Mouse (Mus musculus) midbrain, embryonic 12.5 days (tissue): ENCODE data around the gene Fbxo46. TPM values are rescaled to one million over a fixed set of nuclear protein-coding genes. Genes with fewer than 3 reads are reported as not detected.

Experiments used
- ATAC-seq: fragments of 200-750 bp; cut with Nextera tagmentation; 2 replicates; pipeline ENCODE4 v1.8.0; 2017; ENCODE audit warnings: low read depth, moderate TSS enrichment, moderate library complexity; ENCODE audit not compliant: low FRiP score
- H3K27ac ChIP-seq: fragments of 300-500 bp; sonication (generic); replicated peaks from 2 replicates; pipeline ENCODE4 v1.5.1; 2016; ENCODE audit warnings: mild to moderate bottlenecking
- H3K27me3 ChIP-seq: fragments of 300-500 bp; sonication (generic); 2 replicates; pipeline ENCODE4 v1.6.1; 2016; ENCODE audit warnings: mild to moderate bottlenecking
- H3K36me3 ChIP-seq: fragments of 300-500 bp; sonication (generic); 2 replicates; pipeline ENCODE4 v1.6.1; 2016
- H3K4me1 ChIP-seq: fragments of 300-500 bp; sonication (generic); 2 replicates; pipeline ENCODE4 v1.6.1; 2016
- H3K4me2 ChIP-seq: fragments of 300-500 bp; sonication (generic); replicated peaks from 2 replicates; pipeline ENCODE4 v1.6.1; 2016; ENCODE audit warnings: mild to moderate bottlenecking, moderate library complexity
- H3K4me3 ChIP-seq: fragments of 300-500 bp; sonication (generic); 2 replicates; pipeline ENCODE4 v1.5.1; 2016; ENCODE audit warnings: mild to moderate bottlenecking
- H3K9ac ChIP-seq: fragments of 300-500 bp; sonication (generic); replicated peaks from 2 replicates; pipeline ENCODE4 v1.6.1; 2016; ENCODE audit warnings: mild to moderate bottlenecking, moderate library complexity
- H3K9me3 ChIP-seq: fragments of 300-500 bp; sonication (generic); 2 replicates; pipeline ENCODE4 v1.6.1; 2016; ENCODE audit warnings: mild to moderate bottlenecking
- WGBS: fragments of 180-500 bp; shearing (Covaris S2); methylation state at CpG from one replicate; pipeline ENCODE4 v1.1.7; 2016; 5-methylcytosine and 5-hydroxymethylcytosine counted together
- polyA plus RNA-seq: library from polyadenylated mRNA; unstranded; fragments of >200 nt; fragmentation: Nextera tagmentation; extraction: Ambion mirVana; gene quantifications from 2 replicates; pipeline ENCODE4 v1.2.1, GENCODE M21; 2016

Fbxo46 gene
- polyA plus RNA-seq, 1 experiment from 2014 or later: 20.6 TPM

DNA sequence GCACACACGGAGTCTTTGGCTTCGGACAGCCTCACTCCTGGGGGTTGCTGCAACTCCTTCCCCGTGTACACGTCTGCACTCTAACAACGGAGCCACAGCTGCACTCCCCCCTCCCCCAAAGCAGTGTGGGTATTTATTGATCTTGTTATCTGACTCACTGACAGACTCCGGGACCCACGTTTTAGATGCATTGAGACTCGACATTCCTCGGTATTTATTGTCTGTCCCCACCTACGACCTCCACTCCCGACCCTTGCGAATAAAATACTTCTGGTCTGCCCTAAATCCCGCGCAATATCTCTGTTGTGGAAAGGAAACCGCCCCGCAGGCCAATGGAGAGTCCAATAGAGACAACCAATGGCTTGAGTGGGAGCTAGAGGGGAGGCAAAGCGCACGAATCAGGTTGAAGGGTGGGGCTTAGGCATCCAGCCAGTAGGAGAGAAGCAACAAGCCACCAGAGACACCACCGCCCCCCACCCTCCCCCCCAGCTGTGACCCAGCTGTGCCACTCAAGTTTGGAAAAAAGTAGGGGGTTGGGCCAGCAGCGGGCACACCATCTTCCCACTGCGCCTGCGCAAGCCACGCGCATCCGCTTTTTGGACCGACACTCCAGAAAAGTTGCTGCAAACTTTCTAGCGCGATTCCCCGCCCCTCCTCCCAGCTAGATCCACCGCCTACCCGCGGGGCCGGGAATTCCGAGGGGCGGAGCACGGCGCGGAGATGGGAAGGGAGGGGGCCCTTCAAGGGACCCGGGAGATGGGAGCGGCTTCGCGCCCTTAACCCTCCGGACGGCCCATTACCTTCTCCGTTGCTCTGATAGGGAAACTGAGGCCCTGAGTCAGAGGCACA, 25.9 kb upstream of the Fbxo46 start:
- Histone ChIP-seq H3K4me1 (peaks cover 55% of the 10 kb centered on the region), H3K36me3 (peaks cover 26% of the 10 kb centered on the region)

DNA sequence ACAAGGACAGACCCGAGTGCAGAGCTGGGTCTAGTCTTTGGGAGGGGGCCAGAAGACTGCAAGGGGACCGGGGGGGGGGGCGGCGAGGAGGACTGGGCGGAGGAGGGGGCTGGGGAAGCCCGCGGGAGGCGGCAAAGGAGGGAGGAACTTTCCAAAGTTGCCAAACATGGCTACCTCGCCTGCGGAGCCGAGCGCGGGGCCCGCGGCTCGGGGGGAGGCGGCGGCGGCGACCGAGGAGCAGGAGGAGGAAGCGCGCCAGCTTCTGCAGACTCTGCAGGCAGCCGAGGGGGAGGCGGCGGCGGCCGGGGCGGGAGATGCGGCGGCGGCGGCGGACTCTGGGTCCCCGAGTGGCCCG, 25.2 kb upstream of the Fbxo46 start, which contains the start of gene Six5:
Gene Six5, plus strand, starts transcription at position 124 of the 355 bp plus-strand sequence.
- WGBS: 1% methylated on average over 23 of the region's 36 CpGs
- H3K9me3 ChIP-seq: no peaks in the 10 kb centered on the region
- peaks cover 26% of the 10 kb centered on the region for H3K36me3 ChIP-seq
- H3K4me3 ChIP-seq: peak within 1 kb of the TSS; percentile 72
- H3K9ac ChIP-seq: peak within 1 kb of the TSS; percentile 85
- peaks cover 35% of the 10 kb centered on the region for H3K27me3 ChIP-seq
- no peak for ATAC-seq
- H3K4me2 ChIP-seq: peak within 1 kb of the TSS; percentile 98
- peaks cover 55% of the 10 kb centered on the region for H3K4me1 ChIP-seq
- peak within 1 kb of the TSS; percentile 91 for H3K27ac ChIP-seq

More for the DNA sequence above, 25.9 kb upstream of the Fbxo46 start:
- Histone ChIP-seq H3K9me3 (no peaks in the 10 kb centered on the region), H3K4me3 (peak overlapping the region; percentile 72), H3K27me3 (peaks cover 35% of the 10 kb centered on the region), H3K4me2 (peak overlapping the region; percentile 98), H3K27ac (peak overlapping the region; percentile 91), H3K9ac (peak overlapping the region; percentile 85)
- under 1% methylated on average over 45 of the region's 45 CpGs for WGBS
- ATAC-seq: peak; percentile 79

DNA sequence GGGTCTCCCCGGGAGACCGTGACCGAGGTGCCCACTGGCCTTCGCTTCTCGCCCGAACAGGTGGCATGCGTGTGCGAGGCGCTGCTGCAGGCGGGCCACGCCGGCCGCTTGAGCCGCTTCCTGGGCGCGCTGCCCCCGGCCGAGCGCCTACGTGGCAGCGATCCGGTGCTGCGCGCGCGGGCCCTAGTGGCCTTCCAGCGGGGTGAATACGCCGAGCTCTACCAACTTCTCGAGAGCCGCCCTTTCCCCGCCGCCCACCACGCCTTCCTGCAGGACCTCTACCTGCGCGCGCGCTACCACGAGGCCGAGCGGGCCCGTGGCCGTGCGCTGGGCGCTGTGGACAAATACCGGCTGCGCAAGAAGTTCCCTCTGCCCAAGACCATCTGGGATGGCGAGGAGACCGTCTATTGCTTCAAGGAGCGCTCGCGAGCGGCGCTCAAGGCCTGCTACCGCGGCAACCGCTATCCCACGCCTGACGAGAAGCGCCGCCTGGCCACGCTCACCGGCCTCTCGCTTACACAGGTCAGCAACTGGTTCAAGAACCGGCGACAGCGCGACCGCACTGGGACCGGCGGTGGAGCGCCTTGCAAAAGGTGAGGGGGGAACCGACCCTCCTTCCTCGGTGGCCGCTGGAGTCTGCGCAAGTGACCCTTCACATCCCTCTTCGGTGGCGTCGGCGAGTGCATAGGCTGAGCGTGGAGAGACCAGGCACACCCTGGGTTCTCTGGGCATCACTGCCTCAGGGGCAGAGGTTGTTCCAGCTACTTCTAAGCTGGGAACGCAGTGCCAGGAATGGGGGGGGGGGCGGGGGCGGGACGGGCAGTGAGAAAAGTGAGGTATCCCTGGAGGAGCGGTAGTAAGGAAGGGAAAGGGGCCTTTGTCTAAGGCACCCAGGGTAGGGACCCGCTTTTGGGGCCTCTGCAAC, 24.6 kb upstream of the Fbxo46 start:
- Histone ChIP-seq H3K4me1 (peaks cover 55% of the 10 kb centered on the region), H3K27me3 (peaks cover 33% of the 10 kb centered on the region), H3K9me3 (no peaks in the 10 kb centered on the region), H3K9ac (peak overlapping the region; percentile 85), H3K4me3 (peak overlapping the region; percentile 72), H3K4me2 (peak overlapping the region; percentile 98), H3K27ac (peak overlapping the region; percentile 91), H3K36me3 (peaks cover 22% of the 10 kb centered on the region)
- under 1% methylated on average over 66 of the region's 87 CpGs for WGBS
- ATAC-seq: no peak

DNA sequence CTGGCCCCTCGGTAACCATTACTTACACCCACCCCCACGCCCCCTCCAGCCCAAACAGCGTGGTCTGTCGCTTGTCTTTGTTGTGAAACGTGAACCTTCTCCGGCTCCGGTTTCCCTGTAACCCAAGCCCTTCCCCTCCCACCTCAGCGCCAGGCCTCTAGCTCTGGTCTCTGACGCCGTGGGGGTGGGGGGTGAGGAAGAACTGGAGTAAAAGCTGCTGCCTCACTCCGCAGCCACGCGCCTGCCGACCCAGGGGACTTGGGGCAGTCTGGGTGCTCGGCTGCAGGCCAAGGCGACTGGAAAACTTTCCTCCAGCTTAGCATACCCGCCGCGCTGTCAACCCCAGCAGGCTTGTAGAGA, 23.9 kb upstream of the Fbxo46 start:
- Histone ChIP-seq H3K36me3 (peaks cover 16% of the 10 kb centered on the region), H3K27ac (peak overlapping the region; percentile 91), H3K4me2 (peak overlapping the region; percentile 98), H3K4me3 (peak overlapping the region; percentile 72), H3K9me3 (no peaks in the 10 kb centered on the region), H3K4me1 (peaks cover 55% of the 10 kb centered on the region), H3K27me3 (peaks cover 27% of the 10 kb centered on the region), H3K9ac (peak overlapping the region; percentile 85)
- WGBS: 0% methylated on average over 19 of the region's 19 CpGs
- ATAC-seq: no peak

DNA sequence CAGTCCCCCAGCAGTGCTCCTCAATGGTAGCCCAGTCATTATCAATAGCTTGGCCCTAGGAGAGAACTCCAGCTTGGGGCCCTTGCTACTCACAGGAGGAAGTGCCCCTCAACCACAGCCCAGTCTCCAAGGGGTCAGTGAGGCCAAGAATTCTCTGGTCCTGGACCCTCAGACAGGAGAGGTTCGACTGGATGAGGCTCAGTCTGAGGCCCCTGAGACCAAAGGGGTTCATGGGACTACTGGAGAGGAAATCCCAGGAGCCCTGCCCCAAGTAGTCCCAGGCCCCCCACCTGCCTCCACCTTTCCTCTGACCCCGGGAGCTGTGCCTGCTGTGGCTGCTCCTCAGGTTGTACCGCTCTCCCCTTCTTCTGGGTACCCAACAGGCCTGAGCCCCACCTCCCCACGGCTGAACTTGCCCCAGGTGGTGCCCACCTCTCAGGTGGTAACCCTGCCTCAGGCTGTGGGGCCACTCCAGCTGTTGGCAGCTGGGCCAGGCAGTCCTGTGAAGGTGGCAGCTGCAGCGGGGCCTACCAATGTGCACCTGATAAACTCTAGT, 23.2 kb upstream of the Fbxo46 start:
- Histone ChIP-seq H3K4me2 (peak overlapping the region; percentile 98), H3K9ac (peak overlapping the region; percentile 85), H3K36me3 (peaks cover 9% of the 10 kb centered on the region), H3K27me3 (peaks cover 19% of the 10 kb centered on the region), H3K27ac (0 out of 2 replicates have a peak overlapping the region, but pooled peaks have one; percentile 25), H3K9me3 (no peaks in the 10 kb centered on the region), H3K4me1 (peaks cover 53% of the 10 kb centered on the region), H3K4me3 (peak overlapping the region; percentile 72)
- 60% methylated on average over 5 of the region's 5 CpGs for WGBS
- ATAC-seq: no peak

DNA sequence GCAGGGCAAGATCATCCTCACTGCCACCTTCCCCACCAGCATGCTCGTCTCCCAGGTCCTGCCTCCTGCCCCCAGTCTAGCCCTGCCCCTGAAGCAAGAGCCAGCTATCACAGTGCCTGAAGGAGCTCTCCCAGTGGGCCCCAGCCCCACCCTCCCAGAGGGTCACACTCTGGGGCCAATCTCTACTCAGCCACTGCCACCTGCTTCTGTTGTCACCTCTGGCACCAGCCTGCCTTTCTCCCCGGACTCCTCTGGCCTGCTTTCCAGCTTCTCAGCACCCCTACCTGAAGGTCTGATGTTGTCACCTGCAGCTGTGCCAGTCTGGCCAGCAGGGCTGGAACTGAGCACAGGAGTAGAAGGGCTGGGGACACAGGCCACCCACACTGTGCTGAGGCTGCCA, 22.4 kb upstream of the Fbxo46 start:
- Histone ChIP-seq H3K9ac (no peak overlapping the region), H3K27ac (no peak overlapping the region), H3K4me1 (peaks cover 46% of the 10 kb centered on the region), H3K36me3 (peaks cover 5% of the 10 kb centered on the region; the same call in 1 of the 2 replicates), H3K27me3 (peaks cover 12% of the 10 kb centered on the region; the same call in 1 of the 2 replicates), H3K4me3 (no peak overlapping the region), H3K4me2 (no peak overlapping the region), H3K9me3 (no peaks in the 10 kb centered on the region)
- 73% methylated on average over 2 of the region's 2 CpGs for WGBS
- no peak for ATAC-seq

DNA sequence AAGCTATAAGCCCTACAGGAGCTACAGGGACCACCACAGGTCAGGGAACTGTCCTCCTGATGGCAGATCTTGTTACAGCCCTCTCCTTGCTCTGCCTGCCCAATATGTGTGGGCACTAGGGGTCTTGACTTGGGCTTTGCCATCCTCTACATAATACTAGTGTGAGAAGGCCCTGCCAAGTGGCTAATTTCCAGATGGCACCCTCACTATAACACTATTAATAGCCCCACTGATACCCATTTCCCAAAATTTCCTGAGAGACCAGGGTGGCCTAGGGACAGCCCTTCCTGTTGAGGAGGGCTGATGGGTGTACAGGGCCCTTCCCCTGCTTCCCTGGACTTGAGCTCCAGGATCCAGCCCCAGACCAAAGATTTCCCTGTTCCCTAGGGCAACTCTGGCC, 21.8 kb upstream of the Fbxo46 start:
- Histone ChIP-seq H3K36me3 (peaks cover 5% of the 10 kb centered on the region; the same call in 1 of the 2 replicates), H3K4me2 (no peak overlapping the region), H3K9me3 (no peaks in the 10 kb centered on the region), H3K9ac (no peak overlapping the region), H3K4me3 (no peak overlapping the region), H3K27me3 (peaks cover 12% of the 10 kb centered on the region; the same call in 1 of the 2 replicates), H3K27ac (no peak overlapping the region), H3K4me1 (peaks cover 40% of the 10 kb centered on the region)
- ATAC-seq: no peak

DNA sequence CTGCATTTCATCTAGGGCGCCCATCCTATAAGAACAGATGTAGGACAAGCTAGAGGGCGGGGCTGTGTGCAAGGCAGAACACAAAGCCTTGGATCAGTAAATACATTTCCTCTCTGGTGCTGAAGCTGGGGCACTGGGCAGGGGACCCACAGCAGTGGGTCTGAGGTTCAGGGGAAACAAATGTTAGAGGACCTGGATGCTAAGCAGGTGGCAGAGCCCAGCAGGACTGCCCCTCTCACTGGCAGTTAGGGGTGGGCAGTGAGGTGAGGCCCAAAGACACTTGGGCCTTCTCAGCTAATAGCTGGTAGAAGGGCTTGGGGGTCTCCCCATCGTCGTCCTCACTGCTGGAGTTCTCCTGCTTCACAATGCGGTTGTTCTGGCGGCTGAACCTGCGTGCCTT, 20.8 kb upstream of the Fbxo46 start:
- Histone ChIP-seq H3K4me1 (peaks cover 31% of the 10 kb centered on the region), H3K4me2 (no peak overlapping the region), H3K9ac (no peak overlapping the region), H3K9me3 (no peaks in the 10 kb centered on the region), H3K36me3 (peaks cover 5% of the 10 kb centered on the region; the same call in 1 of the 2 replicates), H3K27me3 (peaks cover 12% of the 10 kb centered on the region; the same call in 1 of the 2 replicates), H3K4me3 (no peak overlapping the region), H3K27ac (no peak overlapping the region)
- WGBS: 59% methylated on average over 7 of the region's 7 CpGs
- no peak for ATAC-seq

DNA sequence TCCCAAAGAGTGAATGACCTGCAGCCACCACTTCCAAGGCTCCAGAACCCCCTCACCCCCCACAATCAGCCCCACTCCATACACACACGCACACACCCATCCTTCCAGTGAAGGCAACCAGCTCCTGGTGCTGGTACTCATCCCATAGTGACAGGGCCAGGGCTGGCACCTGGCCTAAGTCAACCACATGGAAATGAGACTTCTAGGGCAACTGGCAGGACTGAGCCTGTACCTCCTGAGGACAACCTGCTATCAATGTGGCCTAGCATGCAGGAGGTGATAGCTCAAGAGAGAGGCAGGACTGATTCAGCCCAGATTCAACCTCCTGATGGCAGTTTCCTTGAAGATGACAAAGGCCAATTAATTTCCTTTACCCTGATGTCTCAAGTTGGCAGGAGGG, 19.4 kb upstream of the Fbxo46 start:
- no peak for ATAC-seq
- Histone ChIP-seq H3K4me3 (no peak overlapping the region), H3K9ac (no peak overlapping the region), H3K9me3 (no peaks in the 10 kb centered on the region), H3K36me3 (peaks cover 5% of the 10 kb centered on the region; the same call in 1 of the 2 replicates), H3K27ac (no peak overlapping the region), H3K4me1 (peaks cover 19% of the 10 kb centered on the region), H3K4me2 (no peak overlapping the region), H3K27me3 (0 out of 2 replicates have a peak, but pooled peaks cover 5% of the 10 kb centered on the region)
- 96% methylated on average over 1 of the region's 1 CpGs for WGBS

DNA sequence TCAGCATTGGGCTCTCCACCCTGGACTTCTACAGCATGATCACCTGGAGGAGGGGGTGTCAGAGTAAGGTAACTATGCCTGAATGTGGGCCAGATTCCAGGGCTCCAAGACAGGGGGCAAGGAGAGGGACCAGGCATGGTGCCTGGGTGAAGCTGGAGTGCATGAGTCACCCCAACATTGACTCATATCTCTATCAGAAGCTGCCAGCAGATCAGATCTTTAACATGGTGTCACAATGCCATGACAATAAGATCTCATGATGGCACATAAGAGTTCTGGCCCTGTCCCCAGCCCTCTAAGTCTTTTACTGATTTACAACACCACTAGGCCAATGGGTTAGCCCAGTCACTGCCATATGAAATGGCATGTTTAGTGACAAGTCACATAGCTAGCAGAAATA, 15.9 kb upstream of the Fbxo46 start:
- Histone ChIP-seq H3K4me1 (no peaks in the 10 kb centered on the region), H3K27me3 (no peaks in the 10 kb centered on the region), H3K9me3 (no peaks in the 10 kb centered on the region), H3K27ac (no peak overlapping the region), H3K4me2 (no peak overlapping the region), H3K9ac (no peak overlapping the region), H3K36me3 (no peaks in the 10 kb centered on the region), H3K4me3 (no peak overlapping the region)
- ATAC-seq: no peak

DNA sequence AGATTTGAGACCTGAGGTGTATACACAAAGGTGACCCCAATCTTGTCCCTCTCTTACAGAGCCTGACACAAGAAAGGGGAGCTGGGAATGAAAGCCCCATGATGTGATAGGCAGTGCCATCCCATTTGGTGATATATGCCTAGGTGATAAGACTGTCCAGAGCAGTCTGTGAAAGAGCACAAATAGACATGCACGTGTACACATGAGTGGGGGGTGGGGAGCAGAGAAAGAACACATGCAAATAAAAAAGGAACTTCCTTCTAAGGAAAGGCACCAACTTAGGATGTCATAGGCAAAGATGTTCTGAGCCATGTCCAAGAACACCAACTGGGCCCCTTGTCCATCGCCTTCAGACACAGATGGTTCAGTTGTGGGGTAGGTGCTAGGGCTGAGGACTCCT, 15.2 kb upstream of the Fbxo46 start:
- WGBS: 73% methylated on average over 2 of the region's 2 CpGs
- no peak overlapping the region for H3K4me2 ChIP-seq
- ATAC-seq: no peak

More for the DNA sequence above, 15.2 kb upstream of the Fbxo46 start:
- Histone ChIP-seq H3K4me1 (no peaks in the 10 kb centered on the region), H3K4me3 (no peak overlapping the region), H3K9me3 (no peaks in the 10 kb centered on the region), H3K36me3 (no peaks in the 10 kb centered on the region), H3K9ac (no peak overlapping the region), H3K27me3 (no peaks in the 10 kb centered on the region), H3K27ac (no peak overlapping the region)
